Mouse (Mus musculus) bone marrow, adult 2 months (tissue): ENCODE measurements at regions not wholly inside any gene's neighbourhood (a gene's known extent, or its start where the extent isn't known, plus 50 kb on each side); places are given as distances from the start of the nearest gene placed in this dataset.

Experiments
- H3K27ac ChIP-seq: fragments of 200-500 bp; 2 replicates; pipeline ENCODE4 v1.5.1; 2012; ENCODE audit warnings: low read depth, mild to moderate bottlenecking, control low read depth, inconsistent platforms, low read length; ENCODE audit not compliant: control insufficient read depth, poor library complexity, insufficient read depth
- H3K4me1 ChIP-seq: fragments of 200-500 bp; 2 replicates; pipeline ENCODE4 v1.6.1; 2011; ENCODE audit warnings: low read length; ENCODE audit not compliant: control insufficient read depth, insufficient read depth
- H3K4me3 ChIP-seq: fragments of 200-500 bp; replicated peaks from 2 replicates; pipeline ENCODE3; 2011; ENCODE audit warnings: mild to moderate bottlenecking, low read depth, low read length, control low read depth; ENCODE audit not compliant: control insufficient read depth
- CTCF ChIP-seq: fragments of 200-500 bp; IDR thresholded peaks from 2 replicates; pipeline ENCODE4 v1.5.1; 2011; ENCODE audit warnings: low read length, control low read depth; ENCODE audit not compliant: control insufficient read depth, insufficient read depth
- POLR2A ChIP-seq: fragments of 200-500 bp; IDR thresholded peaks from 2 replicates; pipeline ENCODE4 v1.6.1; 2011; ENCODE audit warnings: low read depth, mild to moderate bottlenecking, control low read depth, low read length, borderline replicate concordance; ENCODE audit not compliant: control insufficient read depth
- whole genome bisulfite sequencing: fragments of 180-500 bp; shearing (Covaris S2); methylation state at CpG from one replicate; pipeline ENCODE4 v1.1.7; 2018; 5-methylcytosine and 5-hydroxymethylcytosine counted together

- 39% methylated on average over 12 of the region's 12 CpGs for WGBS
Measured at GRCm38 (mm10) chr7:84800966-84801365, 52.4 kb upstream of the Olfr291 start.

GRCm38 (mm10) chr7:84794655-84795054 lies 58.7 kb upstream of the Olfr291 start:
- no peak overlapping the region for H3K27ac ChIP-seq
- WGBS, result 5% methylated on average over 1 of the region's 1 CpGs
- TF ChIP-seq POLR2A, result no peak
- TF ChIP-seq CTCF, result no peak
- no peak overlapping the region for H3K4me3 ChIP-seq
- no peaks in the 10 kb centered on the region for H3K4me1 ChIP-seq

More at GRCm38 (mm10) chr7:84800966-84801365, 52.4 kb upstream of the Olfr291 start:
- TF ChIP-seq POLR2A (no peak), CTCF (no peak)
- Histone ChIP-seq H3K4me3 (no peak overlapping the region), H3K4me1 (no peaks in the 10 kb centered on the region), H3K27ac (no peak overlapping the region)

GRCm38 (mm10) chr7:84779276-84779825 lies 74.0 kb upstream of the Olfr291 start:
- TF ChIP-seq POLR2A (no peak), CTCF (peak; percentile 96)
- WGBS, result under 1% methylated on average over 30 of the region's 30 CpGs
- H3K4me3 ChIP-seq, result peak overlapping the region; percentile 61
- no peaks in the 10 kb centered on the region for H3K4me1 ChIP-seq
- H3K27ac ChIP-seq, result no peak overlapping the region

GRCm38 (mm10) chr7:84777696-84778095 lies 75.7 kb upstream of the Olfr291 start:
- no peak overlapping the region for H3K4me3 ChIP-seq
- no peaks in the 10 kb centered on the region for H3K4me1 ChIP-seq
- no peak overlapping the region for H3K27ac ChIP-seq
- TF ChIP-seq CTCF, result no peak
- TF ChIP-seq POLR2A, result no peak

- TF ChIP-seq POLR2A, result no peak
- no peak for TF ChIP-seq CTCF
- 84% methylated on average over 3 of the region's 3 CpGs for WGBS
- H3K27ac ChIP-seq, result no peak overlapping the region
- H3K4me3 ChIP-seq, result no peak overlapping the region
- no peaks in the 10 kb centered on the region for H3K4me1 ChIP-seq
Measured at GRCm38 (mm10) chr7:84756261-84756660, 66.5 kb upstream of the Zfand6 start.

- H3K4me3 ChIP-seq, result no peak overlapping the region
- no peak for TF ChIP-seq CTCF
- TF ChIP-seq POLR2A, result no peak
- 87% methylated on average over 1 of the region's 1 CpGs for WGBS
- H3K27ac ChIP-seq, result no peak overlapping the region
- H3K4me1 ChIP-seq, result no peaks in the 10 kb centered on the region
Measured at GRCm38 (mm10) chr7:84753361-84753760, 63.6 kb upstream of the Zfand6 start.

- H3K4me1 ChIP-seq, result no peaks in the 10 kb centered on the region
- TF ChIP-seq CTCF, result 0 out of 2 replicates have a peak, but pooled peaks have one; percentile 24
- no peak for TF ChIP-seq POLR2A
- H3K4me3 ChIP-seq, result no peak overlapping the region
- H3K27ac ChIP-seq, result no peak overlapping the region
- 6% methylated on average over 21 of the region's 21 CpGs for WGBS
Measured at GRCm38 (mm10) chr7:84749434-84750301, 59.9 kb upstream of the Zfand6 start.

- H3K27ac ChIP-seq, result no peak overlapping the region
- 63% methylated on average over 1 of the region's 1 CpGs for WGBS
- no peaks in the 10 kb centered on the region for H3K4me1 ChIP-seq
- TF ChIP-seq CTCF, result no peak
- TF ChIP-seq POLR2A, result no peak
- H3K4me3 ChIP-seq, result no peak overlapping the region
Measured at GRCm38 (mm10) chr7:84747847-84748246, 58.1 kb upstream of the Zfand6 start.

- TF ChIP-seq CTCF (no peak), POLR2A (no peak)
- no peaks in the 10 kb centered on the region for H3K4me1 ChIP-seq
- 83% methylated on average over 5 of the region's 5 CpGs for WGBS
- no peak overlapping the region for H3K27ac ChIP-seq
- no peak overlapping the region for H3K4me3 ChIP-seq
Measured at GRCm38 (mm10) chr7:84744321-84745070, 54.7 kb upstream of the Zfand6 start.
